Mouse (Mus musculus) embryonic facial prominence, embryonic 15.5 days (tissue): ENCODE measurements around the gene Bmp6. TPM values are rescaled to one million over a fixed set of nuclear protein-coding genes. Genes with fewer than 3 reads are reported as not detected.

ENCODE experiments used
- ATAC-seq: fragments of 200-750 bp; cut with Nextera tagmentation; 2 replicates; pipeline ENCODE4 v1.8.0; 2017; ENCODE audit warnings: low read depth, moderate TSS enrichment; ENCODE audit not compliant: insufficient number of reproducible peaks, low FRiP score, low TSS enrichment
- H3K27ac ChIP-seq: fragments of 300-500 bp; sonication (generic); replicated peaks from 2 replicates; pipeline ENCODE4 v1.5.1; 2015; ENCODE audit warnings: mild to moderate bottlenecking, inconsistent platforms
- H3K27me3 ChIP-seq: fragments of 300-500 bp; sonication (generic); 2 replicates; pipeline ENCODE4 v1.6.1; 2015; ENCODE audit warnings: inconsistent platforms
- H3K36me3 ChIP-seq: fragments of 300-500 bp; sonication (generic); 2 replicates; pipeline ENCODE4 v1.6.1; 2015; ENCODE audit warnings: mild to moderate bottlenecking, inconsistent platforms
- H3K4me1 ChIP-seq: fragments of 300-500 bp; sonication (generic); 2 replicates; pipeline ENCODE4 v1.6.1; 2015; ENCODE audit warnings: inconsistent platforms
- H3K4me2 ChIP-seq: fragments of 300-500 bp; sonication (generic); replicated peaks from 2 replicates; pipeline ENCODE4 v1.6.1; 2015; ENCODE audit warnings: mild to moderate bottlenecking, inconsistent platforms
- H3K4me3 ChIP-seq: fragments of 300-500 bp; sonication (generic); replicated peaks from 2 replicates; pipeline ENCODE4 v1.5.1; 2015; ENCODE audit warnings: mild to moderate bottlenecking, inconsistent platforms
- H3K9ac ChIP-seq: fragments of 300-500 bp; sonication (generic); 2 replicates; pipeline ENCODE4 v1.6.1; 2015; ENCODE audit warnings: inconsistent platforms
- H3K9me3 ChIP-seq: fragments of 300-500 bp; sonication (generic); replicated peaks from 2 replicates; pipeline ENCODE4 v1.6.1; 2016; ENCODE audit warnings: inconsistent platforms
- WGBS: fragments of 180-500 bp; shearing (Covaris S2); methylation state at CpG from one replicate; pipeline ENCODE4 v1.1.7; 2015; 5-methylcytosine and 5-hydroxymethylcytosine counted together
- polyA plus RNA-seq: library from polyadenylated mRNA; unstranded; fragments of >200 nt; fragmentation: Nextera tagmentation; extraction: Ambion mirVana; gene quantifications from 2 replicates; pipeline ENCODE4 v1.2.1, GENCODE M21; 2015

Bmp6 gene
- polyA plus RNA-seq, 1 experiment from 2014 or later: 5.2 TPM

GRCm38 (mm10) chr13:38342598-38342997 lies 2.3 kb upstream of the Bmp6 start:
- Histone ChIP-seq H3K4me2 (no peak overlapping the region), H3K36me3 (no peaks in the 10 kb centered on the region), H3K9ac (no peak overlapping the region), H3K4me3 (no peak overlapping the region), H3K27ac (no peak overlapping the region), H3K9me3 (no peaks in the 10 kb centered on the region), H3K27me3 (peaks cover 27% of the 10 kb centered on the region), H3K4me1 (peaks cover 40% of the 10 kb centered on the region)
- 26% methylated on average over 7 of the region's 7 CpGs for WGBS
- no peak for ATAC-seq

- 70% methylated on average over 2 of the region's 2 CpGs for WGBS
- no peak overlapping the region for H3K27ac ChIP-seq
- ATAC-seq: no peak
Measured at GRCm38 (mm10) chr13:38343202-38343601, 1.7 kb upstream of the Bmp6 start.

GRCm38 (mm10) chr13:38345431-38345820 lies 519 bp downstream of the Bmp6 start:
- H3K27me3 ChIP-seq: peaks cover 37% of the 10 kb centered on the region
- peak overlapping the region; percentile 54 for H3K4me3 ChIP-seq
- no peaks in the 10 kb centered on the region for H3K9me3 ChIP-seq
- H3K27ac ChIP-seq: peak overlapping the region; percentile 34; the same call in 1 of the 2 replicates
- under 1% methylated on average over 32 of the region's 32 CpGs for WGBS
- H3K9ac ChIP-seq: peak overlapping the region; percentile 40
- H3K36me3 ChIP-seq: no peaks in the 10 kb centered on the region
- peaks cover 43% of the 10 kb centered on the region for H3K4me1 ChIP-seq
- H3K4me2 ChIP-seq: peak overlapping the region; percentile 90
- ATAC-seq: no peak

More at GRCm38 (mm10) chr13:38343202-38343601, 1.7 kb upstream of the Bmp6 start:
- Histone ChIP-seq H3K4me3 (no peak overlapping the region), H3K4me2 (no peak overlapping the region), H3K36me3 (no peaks in the 10 kb centered on the region), H3K4me1 (peaks cover 43% of the 10 kb centered on the region), H3K9ac (no peak overlapping the region), H3K27me3 (peaks cover 31% of the 10 kb centered on the region), H3K9me3 (no peaks in the 10 kb centered on the region)

- Histone ChIP-seq H3K27ac (no peak overlapping the region), H3K4me1 (peaks cover 45% of the 10 kb centered on the region), H3K27me3 (peaks cover 37% of the 10 kb centered on the region), H3K9me3 (no peaks in the 10 kb centered on the region), H3K36me3 (no peaks in the 10 kb centered on the region), H3K4me3 (peak overlapping the region; percentile 54), H3K4me2 (peak overlapping the region; percentile 90), H3K9ac (peak overlapping the region; percentile 40)
- ATAC-seq: no peak
- WGBS: under 1% methylated on average over 63 of the region's 63 CpGs
Measured at GRCm38 (mm10) chr13:38346096-38346915, 1.4 kb downstream of the Bmp6 start.

GRCm38 (mm10) chr13:38347021-38347774 lies 2.3 kb downstream of the Bmp6 start:
- no peak for ATAC-seq
- Histone ChIP-seq H3K9me3 (no peaks in the 10 kb centered on the region), H3K4me1 (peaks cover 54% of the 10 kb centered on the region), H3K27ac (no peak overlapping the region), H3K4me3 (peak overlapping the region; percentile 54), H3K9ac (0 out of 2 replicates have a peak overlapping the region, but pooled peaks have one; percentile 15), H3K4me2 (peak overlapping the region; percentile 90), H3K36me3 (no peaks in the 10 kb centered on the region), H3K27me3 (peaks cover 37% of the 10 kb centered on the region)
- WGBS: 10% methylated on average over 19 of the region's 19 CpGs

- peak overlapping the region; percentile 54 for H3K4me3 ChIP-seq
- no peak for ATAC-seq
- no peaks in the 10 kb centered on the region for H3K9me3 ChIP-seq
- H3K4me1 ChIP-seq: peaks cover 52% of the 10 kb centered on the region
- peak overlapping the region; percentile 90 for H3K4me2 ChIP-seq
- no peak overlapping the region for H3K9ac ChIP-seq
- no peaks in the 10 kb centered on the region for H3K36me3 ChIP-seq
- WGBS: 35% methylated on average over 5 of the region's 5 CpGs
- peaks cover 37% of the 10 kb centered on the region for H3K27me3 ChIP-seq
- no peak overlapping the region for H3K27ac ChIP-seq
Measured at GRCm38 (mm10) chr13:38347775-38348135, 2.8 kb downstream of the Bmp6 start.

GRCm38 (mm10) chr13:38349046-38349445 lies 4.1 kb downstream of the Bmp6 start:
- no peak overlapping the region for H3K4me2 ChIP-seq
- peaks cover 50% of the 10 kb centered on the region for H3K4me1 ChIP-seq
- H3K36me3 ChIP-seq: no peaks in the 10 kb centered on the region
- no peak overlapping the region for H3K27ac ChIP-seq
- H3K4me3 ChIP-seq: no peak overlapping the region
- WGBS: 55% methylated on average over 4 of the region's 4 CpGs
- no peak overlapping the region for H3K9ac ChIP-seq
- peaks cover 37% of the 10 kb centered on the region for H3K27me3 ChIP-seq
- ATAC-seq: no peak
- H3K9me3 ChIP-seq: no peaks in the 10 kb centered on the region

GRCm38 (mm10) chr13:38349818-38350217 lies 4.9 kb downstream of the Bmp6 start:
- 65% methylated on average over 5 of the region's 5 CpGs for WGBS
- Histone ChIP-seq H3K4me2 (no peak overlapping the region), H3K36me3 (no peaks in the 10 kb centered on the region), H3K9me3 (no peaks in the 10 kb centered on the region), H3K4me1 (peaks cover 43% of the 10 kb centered on the region), H3K9ac (no peak overlapping the region), H3K27ac (no peak overlapping the region), H3K4me3 (no peak overlapping the region), H3K27me3 (peaks cover 37% of the 10 kb centered on the region)
- no peak for ATAC-seq

GRCm38 (mm10) chr13:38351996-38352395 lies 7.1 kb downstream of the Bmp6 start:
- Histone ChIP-seq H3K36me3 (no peaks in the 10 kb centered on the region), H3K27ac (no peak overlapping the region), H3K4me2 (no peak overlapping the region), H3K27me3 (peaks cover 16% of the 10 kb centered on the region), H3K4me1 (peaks cover 22% of the 10 kb centered on the region), H3K9ac (no peak overlapping the region), H3K4me3 (no peak overlapping the region), H3K9me3 (no peaks in the 10 kb centered on the region)
- WGBS: 21% methylated on average over 5 of the region's 5 CpGs
- ATAC-seq: no peak

GRCm38 (mm10) chr13:38352986-38353385 lies 8.1 kb downstream of the Bmp6 start:
- no peak for ATAC-seq
- Histone ChIP-seq H3K4me3 (no peak overlapping the region), H3K27me3 (peaks cover 6% of the 10 kb centered on the region), H3K27ac (no peak overlapping the region), H3K4me2 (no peak overlapping the region), H3K4me1 (peaks cover 12% of the 10 kb centered on the region; the same call in 1 of the 2 replicates), H3K36me3 (no peaks in the 10 kb centered on the region), H3K9me3 (no peaks in the 10 kb centered on the region), H3K9ac (no peak overlapping the region)
- 60% methylated on average over 10 of the region's 10 CpGs for WGBS

- Histone ChIP-seq H3K4me2 (no peak overlapping the region), H3K4me1 (peaks cover 14% of the 10 kb centered on the region; the same call in 1 of the 2 replicates), H3K9me3 (no peaks in the 10 kb centered on the region), H3K9ac (no peak overlapping the region), H3K27me3 (peaks cover 6% of the 10 kb centered on the region; the same call in 1 of the 2 replicates), H3K27ac (no peak overlapping the region), H3K36me3 (no peaks in the 10 kb centered on the region), H3K4me3 (no peak overlapping the region)
- ATAC-seq: no peak
- WGBS: 55% methylated on average over 24 of the region's 24 CpGs
Measured at GRCm38 (mm10) chr13:38353420-38354255, 8.7 kb downstream of the Bmp6 start.
